Mouse (Mus musculus) liver, embryonic 13.5 days (tissue): ENCODE measurements around the gene Myod1. TPM values are rescaled to one million over a fixed set of nuclear protein-coding genes. Genes with fewer than 3 reads are reported as not detected.

Experiments
- ATAC-seq: fragments of 200-750 bp; cut with Nextera tagmentation; 2 replicates; pipeline ENCODE4 v1.8.0; 2017; ENCODE audit warnings: low read depth, mild to moderate bottlenecking, moderate number of reproducible peaks, moderate library complexity
- DNase-seq: peaks from one replicate; pipeline ENCODE4 v3.0.0; 2022
- H3K27ac ChIP-seq: fragments of 300-500 bp; sonication (generic); 2 replicates; pipeline ENCODE4 v1.5.1; 2015; ENCODE audit warnings: moderate library complexity, mild to moderate bottlenecking, inconsistent platforms
- H3K27me3 ChIP-seq: fragments of 300-500 bp; sonication (generic); 2 replicates; pipeline ENCODE4 v1.6.1; 2015; ENCODE audit warnings: mild to moderate bottlenecking, inconsistent platforms
- H3K36me3 ChIP-seq: fragments of 300-500 bp; sonication (generic); 2 replicates; pipeline ENCODE4 v1.6.1; 2015; ENCODE audit warnings: mild to moderate bottlenecking, inconsistent platforms
- H3K4me1 ChIP-seq: fragments of 300-500 bp; sonication (generic); replicated peaks from 2 replicates; pipeline ENCODE4 v1.6.1; 2015; ENCODE audit warnings: inconsistent platforms
- H3K4me2 ChIP-seq: fragments of 300-500 bp; sonication (generic); 2 replicates; pipeline ENCODE4 v1.6.1; 2015; ENCODE audit warnings: inconsistent platforms, mild to moderate bottlenecking, moderate library complexity
- H3K4me3 ChIP-seq: fragments of 300-500 bp; sonication (generic); replicated peaks from 2 replicates; pipeline ENCODE4 v1.5.1; 2015; ENCODE audit warnings: mild to moderate bottlenecking, inconsistent platforms
- H3K9ac ChIP-seq: fragments of 300-500 bp; sonication (generic); 2 replicates; pipeline ENCODE4 v1.6.1; 2015; ENCODE audit warnings: mild to moderate bottlenecking, inconsistent platforms
- H3K9me3 ChIP-seq: fragments of 300-500 bp; sonication (generic); replicated peaks from 2 replicates; pipeline ENCODE4 v1.6.1; 2016; ENCODE audit warnings: inconsistent platforms
- WGBS: fragments of 180-500 bp; shearing (Covaris S2); methylation state at CpG from one replicate; pipeline ENCODE4 v1.1.7; 2015; ENCODE audit not compliant: insufficient replicate concordance; 5-methylcytosine and 5-hydroxymethylcytosine counted together
- polyA plus RNA-seq: library from polyadenylated mRNA; unstranded; fragments of >200 nt; fragmentation: Nextera tagmentation; extraction: Ambion mirVana; gene quantifications from 2 replicates; pipeline ENCODE4 v1.2.1, GENCODE M21; 2015

Myod1 gene
- polyA plus RNA-seq, 1 experiment from 2014 or later: 1.2 TPM

- Histone ChIP-seq H3K9ac (no peak overlapping the region), H3K4me1 (no peaks in the 10 kb centered on the region; the same call in 1 of the 2 replicates), H3K36me3 (no peaks in the 10 kb centered on the region), H3K27ac (no peak overlapping the region), H3K4me2 (no peak overlapping the region), H3K4me3 (no peak overlapping the region), H3K9me3 (no peaks in the 10 kb centered on the region), H3K27me3 (peaks cover 46% of the 10 kb centered on the region)
- ATAC-seq (no peak), DNase-seq (peak; percentile 25)
- WGBS: 0% methylated on average over 2 of the region's 2 CpGs
Observed at GRCm38 (mm10) chr7:46393116-46393515, 16.8 kb downstream of the Myod1 start.

- no peak overlapping the region for H3K4me2 ChIP-seq
- WGBS: 21% methylated on average over 12 of the region's 12 CpGs
- H3K27ac ChIP-seq: no peak overlapping the region
- no peaks in the 10 kb centered on the region for H3K9me3 ChIP-seq
- H3K4me3 ChIP-seq: no peak overlapping the region
- peaks cover 54% of the 10 kb centered on the region for H3K27me3 ChIP-seq
- no peak for ATAC-seq
- H3K36me3 ChIP-seq: no peaks in the 10 kb centered on the region
- no peak overlapping the region for H3K9ac ChIP-seq
- no peak for DNase-seq
- H3K4me1 ChIP-seq: no peaks in the 10 kb centered on the region; the same call in 1 of the 2 replicates
Observed at GRCm38 (mm10) chr7:46393718-46394511, 17.6 kb downstream of the Myod1 start.

- WGBS: 41% methylated on average over 4 of the region's 4 CpGs
- ATAC-seq: no peak
Observed at GRCm38 (mm10) chr7:46394933-46395332, 18.7 kb downstream of the Myod1 start.

GRCm38 (mm10) chr7:46395571-46395970 is 19.3 kb downstream of the Myod1 start:
- Histone ChIP-seq H3K36me3 (no peaks in the 10 kb centered on the region), H3K4me2 (peak overlapping the region; percentile 62; the same call in 1 of the 2 replicates), H3K9ac (no peak overlapping the region), H3K27ac (no peak overlapping the region), H3K9me3 (no peaks in the 10 kb centered on the region), H3K27me3 (peaks cover 69% of the 10 kb centered on the region), H3K4me3 (no peak overlapping the region), H3K4me1 (no peaks in the 10 kb centered on the region; the same call in 1 of the 2 replicates)
- no peak for DNase-seq
- WGBS: 30% methylated on average over 6 of the region's 6 CpGs
- no peak for ATAC-seq

More at GRCm38 (mm10) chr7:46394933-46395332, 18.7 kb downstream of the Myod1 start:
- Histone ChIP-seq H3K36me3 (no peaks in the 10 kb centered on the region), H3K9me3 (no peaks in the 10 kb centered on the region), H3K4me3 (no peak overlapping the region), H3K27ac (no peak overlapping the region), H3K4me1 (no peaks in the 10 kb centered on the region; the same call in 1 of the 2 replicates), H3K4me2 (no peak overlapping the region), H3K27me3 (peaks cover 64% of the 10 kb centered on the region), H3K9ac (no peak overlapping the region)
- no peak for DNase-seq

- no peaks in the 10 kb centered on the region for H3K36me3 ChIP-seq
- H3K4me3 ChIP-seq: peak within 1 kb of the TSS; percentile 42
- no peak within 1 kb of the TSS for H3K9ac ChIP-seq
Observed at GRCm38 (mm10) chr7:46396231-46396927, 20.1 kb downstream of the Myod1 start, which contains the start of gene Kcnc1. TSS of gene Kcnc1 (plus strand) at chr7:46396497.

GRCm38 (mm10) chr7:46396928-46397731 is 20.9 kb downstream of the Myod1 start:
- Histone ChIP-seq H3K36me3 (no peaks in the 10 kb centered on the region), H3K4me2 (peak overlapping the region; percentile 62), H3K27ac (no peak overlapping the region), H3K9me3 (no peaks in the 10 kb centered on the region), H3K4me3 (peak overlapping the region; percentile 42; the same call in 1 of the 2 replicates), H3K9ac (no peak overlapping the region), H3K4me1 (no peaks in the 10 kb centered on the region; the same call in 1 of the 2 replicates), H3K27me3 (peaks cover 69% of the 10 kb centered on the region)
- no peak for DNase-seq
- no peak for ATAC-seq
- 2% methylated on average over 62 of the region's 64 CpGs for WGBS

More at GRCm38 (mm10) chr7:46396231-46396927, 20.1 kb downstream of the Myod1 start, which contains the start of gene Kcnc1:
- no peaks in the 10 kb centered on the region for H3K9me3 ChIP-seq
- no peaks in the 10 kb centered on the region; the same call in 1 of the 2 replicates for H3K4me1 ChIP-seq
- ATAC-seq (peak; percentile 60), DNase-seq (peak; percentile 29)
- H3K27ac ChIP-seq: no peak within 1 kb of the TSS
- WGBS: under 1% methylated on average over 82 of the region's 93 CpGs
- peaks cover 69% of the 10 kb centered on the region for H3K27me3 ChIP-seq
- H3K4me2 ChIP-seq: peak within 1 kb of the TSS; percentile 62

- no peak for DNase-seq
- no peaks in the 10 kb centered on the region; the same call in 1 of the 2 replicates for H3K4me1 ChIP-seq
- H3K4me3 ChIP-seq: no peak overlapping the region
- H3K9me3 ChIP-seq: no peaks in the 10 kb centered on the region
- H3K4me2 ChIP-seq: no peak overlapping the region
- H3K36me3 ChIP-seq: no peaks in the 10 kb centered on the region
- H3K27ac ChIP-seq: no peak overlapping the region
- H3K27me3 ChIP-seq: peaks cover 69% of the 10 kb centered on the region
- no peak for ATAC-seq
- H3K9ac ChIP-seq: no peak overlapping the region
- 12% methylated on average over 70 of the region's 70 CpGs for WGBS
Observed at GRCm38 (mm10) chr7:46397732-46398333, 21.6 kb downstream of the Myod1 start.

GRCm38 (mm10) chr7:46398612-46399011 is 22.3 kb downstream of the Myod1 start:
- Histone ChIP-seq H3K27ac (no peak overlapping the region), H3K27me3 (peaks cover 68% of the 10 kb centered on the region), H3K4me3 (no peak overlapping the region), H3K36me3 (no peaks in the 10 kb centered on the region), H3K4me1 (no peaks in the 10 kb centered on the region; the same call in 1 of the 2 replicates), H3K4me2 (no peak overlapping the region), H3K9ac (no peak overlapping the region), H3K9me3 (no peaks in the 10 kb centered on the region)
- ATAC-seq (no peak), DNase-seq (no peak)
- WGBS: 20% methylated on average over 4 of the region's 4 CpGs

GRCm38 (mm10) chr7:46399676-46400075 is 23.4 kb downstream of the Myod1 start:
- H3K27ac ChIP-seq: no peak overlapping the region
- H3K27me3 ChIP-seq: peaks cover 57% of the 10 kb centered on the region
- no peak overlapping the region for H3K4me2 ChIP-seq
- H3K4me1 ChIP-seq: no peaks in the 10 kb centered on the region; the same call in 1 of the 2 replicates
- no peak for ATAC-seq
- no peak overlapping the region for H3K9ac ChIP-seq
- H3K4me3 ChIP-seq: no peak overlapping the region
- 79% methylated on average over 1 of the region's 1 CpGs for WGBS
- H3K36me3 ChIP-seq: no peaks in the 10 kb centered on the region
- no peaks in the 10 kb centered on the region for H3K9me3 ChIP-seq
- DNase-seq: no peak

- H3K4me3 ChIP-seq: no peak overlapping the region
- H3K4me1 ChIP-seq: no peaks in the 10 kb centered on the region; the same call in 1 of the 2 replicates
- H3K4me2 ChIP-seq: no peak overlapping the region
- H3K36me3 ChIP-seq: no peaks in the 10 kb centered on the region
- ATAC-seq (no peak), DNase-seq (no peak)
- 43% methylated on average over 8 of the region's 8 CpGs for WGBS
- no peak overlapping the region for H3K9ac ChIP-seq
- H3K27ac ChIP-seq: no peak overlapping the region
- H3K27me3 ChIP-seq: peaks cover 51% of the 10 kb centered on the region
- no peaks in the 10 kb centered on the region for H3K9me3 ChIP-seq
Observed at GRCm38 (mm10) chr7:46400346-46400745, 24.1 kb downstream of the Myod1 start.
